Mouse (Mus musculus): ENCODE data around the gene Ppp6r2. TPM values are rescaled to one million over a fixed set of nuclear protein-coding genes. Genes with fewer than 3 reads are reported as not detected.

The Ppp6r2 gene
- polyA plus RNA-seq, 1 experiment from 2014 or later: 26.9 TPM

- H3K27me3 ChIP-seq (replicated peaks; ENCODE audit: control insufficient read depth, insufficient read depth, low read length): no peaks in the 10 kb centered on the region
- H3K9me3 ChIP-seq (ENCODE audit: control insufficient read depth, low read length): no peaks in the 10 kb centered on the region
- H3K36me3 ChIP-seq (ENCODE audit: control insufficient read depth, insufficient read depth, low read length): peaks cover 38% of the 10 kb centered on the region
- no peak overlapping the region for H3K4me2 ChIP-seq (ENCODE audit: low read length)
- ATAC-seq (replicated peaks; ENCODE audit: low FRiP score, low TSS enrichment, low read depth): no peak
- no peak overlapping the region for H3K9ac ChIP-seq (ENCODE audit: low read length)
- 79% methylated on average over 5 of the region's 5 CpGs for WGBS
- DNase-seq (ENCODE audit: low spot score): no peak
- no peaks in the 10 kb centered on the region for H3K4me1 ChIP-seq (replicated peaks; ENCODE audit: control insufficient read depth, insufficient read depth, low read length)
- H3K4me3 ChIP-seq (ENCODE audit: low read depth, low read length): no peak overlapping the region
- H3K27ac ChIP-seq (ENCODE audit: low read depth): no peak overlapping the region
These were observed 53.1 kb downstream of the Ppp6r2 start for GRCm38 (mm10) chr15:89264485-89264884.

DNA sequence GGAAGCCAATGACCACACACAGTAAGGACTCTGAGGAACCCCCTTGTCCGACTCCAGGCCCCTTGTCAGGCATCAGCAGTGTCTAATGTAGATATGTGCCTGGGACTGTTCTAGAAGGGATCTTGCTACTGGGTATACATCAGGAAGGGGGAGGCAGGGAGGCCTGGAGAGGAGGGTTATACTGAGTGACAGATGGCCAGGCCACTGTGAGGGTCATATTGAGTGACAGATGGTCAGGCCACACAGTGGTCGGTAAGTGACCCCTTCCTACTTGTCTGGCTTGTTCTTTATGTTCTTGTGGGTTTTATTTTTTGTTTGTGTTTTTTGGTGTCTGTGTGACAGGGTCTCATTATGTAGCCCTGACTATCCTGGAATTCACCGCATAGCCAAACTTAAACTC lies 64.1 kb downstream of the Ppp6r2 start:
- H3K4me1 ChIP-seq (replicated peaks; ENCODE audit: control insufficient read depth, insufficient read depth, low read length): no peaks in the 10 kb centered on the region
- H3K9ac ChIP-seq (ENCODE audit: low read length): no peak overlapping the region
- no peak for ATAC-seq (replicated peaks; ENCODE audit: low FRiP score, low TSS enrichment, low read depth)
- H3K27me3 ChIP-seq (replicated peaks; ENCODE audit: control insufficient read depth, insufficient read depth, low read length): no peaks in the 10 kb centered on the region
- WGBS: 79% methylated on average over 3 of the region's 3 CpGs
- H3K36me3 ChIP-seq (ENCODE audit: control insufficient read depth, insufficient read depth, low read length): peaks cover 70% of the 10 kb centered on the region
- no peak overlapping the region for H3K27ac ChIP-seq (ENCODE audit: low read depth)
- DNase-seq (ENCODE audit: low spot score): no peak
- H3K9me3 ChIP-seq (ENCODE audit: control insufficient read depth, low read length): no peaks in the 10 kb centered on the region
- no peak overlapping the region for H3K4me3 ChIP-seq (ENCODE audit: low read depth, low read length)
- no peak overlapping the region for H3K4me2 ChIP-seq (ENCODE audit: low read length)

GRCm38 (mm10) chr15:89277366-89277765 lies 66.0 kb downstream of the Ppp6r2 start:
- Histone ChIP-seq H3K36me3 (ENCODE audit: control insufficient read depth, insufficient read depth, low read length) (peaks cover 82% of the 10 kb centered on the region), H3K4me2 (ENCODE audit: low read length) (no peak overlapping the region), H3K9ac (ENCODE audit: low read length) (no peak overlapping the region), H3K27ac (ENCODE audit: low read depth) (no peak overlapping the region), H3K27me3 (replicated peaks; ENCODE audit: control insufficient read depth, insufficient read depth, low read length) (no peaks in the 10 kb centered on the region), H3K9me3 (ENCODE audit: control insufficient read depth, low read length) (no peaks in the 10 kb centered on the region), H3K4me1 (replicated peaks; ENCODE audit: control insufficient read depth, insufficient read depth, low read length) (no peaks in the 10 kb centered on the region), H3K4me3 (ENCODE audit: low read depth, low read length) (no peak overlapping the region)
- ATAC-seq (replicated peaks; ENCODE audit: low FRiP score, low TSS enrichment, low read depth) (no peak), DNase-seq (ENCODE audit: low spot score) (no peak)
- 91% methylated on average over 4 of the region's 4 CpGs for WGBS

DNA sequence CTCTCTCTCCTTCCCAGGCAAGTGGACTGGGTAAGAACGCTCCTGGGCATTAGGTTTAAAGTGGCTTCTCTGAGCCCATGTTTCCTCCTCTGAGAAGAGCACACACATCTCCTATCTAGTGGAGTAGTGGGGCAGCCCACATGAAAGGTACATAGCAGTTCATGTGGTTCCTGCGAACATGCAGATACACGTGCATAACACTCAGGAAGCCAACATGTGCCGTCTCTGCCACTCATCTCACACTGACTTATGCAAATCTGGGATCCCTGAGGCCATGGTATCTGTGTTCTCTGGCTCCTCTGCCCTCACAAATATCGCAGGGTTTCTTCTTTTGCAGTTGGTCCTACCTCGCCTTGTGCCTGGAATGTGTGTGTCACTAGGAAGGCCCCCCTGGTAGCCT lies 71.2 kb downstream of the Ppp6r2 start:
- Histone ChIP-seq H3K9me3 (ENCODE audit: control insufficient read depth, low read length) (no peaks in the 10 kb centered on the region), H3K4me1 (replicated peaks; ENCODE audit: control insufficient read depth, insufficient read depth, low read length) (no peaks in the 10 kb centered on the region), H3K9ac (ENCODE audit: low read length) (no peak overlapping the region), H3K36me3 (ENCODE audit: control insufficient read depth, insufficient read depth, low read length) (peaks cover 80% of the 10 kb centered on the region), H3K27ac (ENCODE audit: low read depth) (no peak overlapping the region), H3K27me3 (replicated peaks; ENCODE audit: control insufficient read depth, insufficient read depth, low read length) (no peaks in the 10 kb centered on the region), H3K4me3 (ENCODE audit: low read depth, low read length) (no peak overlapping the region), H3K4me2 (ENCODE audit: low read length) (no peak overlapping the region)
- ATAC-seq (replicated peaks; ENCODE audit: low FRiP score, low TSS enrichment, low read depth): no peak
- no peak for DNase-seq (ENCODE audit: low spot score)
- WGBS: 85% methylated on average over 6 of the region's 6 CpGs

DNA sequence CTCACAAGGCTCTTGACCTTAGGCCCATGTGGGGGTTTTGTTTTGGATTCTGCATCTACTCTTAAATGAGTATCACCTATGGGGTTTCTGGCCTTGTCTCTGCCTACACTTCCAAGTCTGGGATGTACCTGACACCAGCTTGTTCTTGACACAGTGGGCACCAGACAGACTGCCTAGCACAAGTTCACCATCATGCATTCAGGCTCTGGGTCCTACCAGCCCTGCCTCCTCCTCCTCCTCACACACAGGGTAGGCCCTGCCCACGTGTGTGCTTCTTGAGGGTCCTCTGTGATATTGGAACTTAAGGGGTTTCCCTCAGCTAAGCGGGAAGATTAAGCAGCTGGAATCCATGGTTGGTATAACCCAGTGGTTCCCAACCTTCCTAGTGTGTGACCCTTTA lies 72.7 kb downstream of the Ppp6r2 start:
- no peaks in the 10 kb centered on the region for H3K9me3 ChIP-seq (ENCODE audit: control insufficient read depth, low read length)
- H3K9ac ChIP-seq (ENCODE audit: low read length): no peak overlapping the region
- DNase-seq (ENCODE audit: low spot score): no peak
- 86% methylated on average over 2 of the region's 2 CpGs for whole genome bisulfite sequencing
- H3K27me3 ChIP-seq (replicated peaks; ENCODE audit: control insufficient read depth, insufficient read depth, low read length): no peaks in the 10 kb centered on the region
- H3K4me2 ChIP-seq (ENCODE audit: low read length): no peak overlapping the region
- H3K27ac ChIP-seq (ENCODE audit: low read depth): no peak overlapping the region
- H3K4me3 ChIP-seq (ENCODE audit: low read depth, low read length): no peak overlapping the region
- ATAC-seq (replicated peaks; ENCODE audit: low FRiP score, low TSS enrichment, low read depth): no peak
- no peaks in the 10 kb centered on the region for H3K4me1 ChIP-seq (replicated peaks; ENCODE audit: control insufficient read depth, insufficient read depth, low read length)
- peaks cover 80% of the 10 kb centered on the region for H3K36me3 ChIP-seq (ENCODE audit: control insufficient read depth, insufficient read depth, low read length)

GRCm38 (mm10) chr15:89285004-89285403 lies 73.7 kb downstream of the Ppp6r2 start:
- no peaks in the 10 kb centered on the region for H3K4me1 ChIP-seq (replicated peaks; ENCODE audit: control insufficient read depth, insufficient read depth, low read length)
- DNase-seq (ENCODE audit: low spot score) (no peak), ATAC-seq (replicated peaks; ENCODE audit: low FRiP score, low TSS enrichment, low read depth) (no peak)
- H3K27me3 ChIP-seq (replicated peaks; ENCODE audit: control insufficient read depth, insufficient read depth, low read length): no peaks in the 10 kb centered on the region
- H3K4me2 ChIP-seq (ENCODE audit: low read length): no peak overlapping the region
- H3K36me3 ChIP-seq (ENCODE audit: control insufficient read depth, insufficient read depth, low read length): peaks cover 80% of the 10 kb centered on the region
- H3K9ac ChIP-seq (ENCODE audit: low read length): no peak overlapping the region
- no peak overlapping the region for H3K27ac ChIP-seq (ENCODE audit: low read depth)
- H3K9me3 ChIP-seq (ENCODE audit: control insufficient read depth, low read length): no peaks in the 10 kb centered on the region
- no peak overlapping the region for H3K4me3 ChIP-seq (ENCODE audit: low read depth, low read length)

DNA sequence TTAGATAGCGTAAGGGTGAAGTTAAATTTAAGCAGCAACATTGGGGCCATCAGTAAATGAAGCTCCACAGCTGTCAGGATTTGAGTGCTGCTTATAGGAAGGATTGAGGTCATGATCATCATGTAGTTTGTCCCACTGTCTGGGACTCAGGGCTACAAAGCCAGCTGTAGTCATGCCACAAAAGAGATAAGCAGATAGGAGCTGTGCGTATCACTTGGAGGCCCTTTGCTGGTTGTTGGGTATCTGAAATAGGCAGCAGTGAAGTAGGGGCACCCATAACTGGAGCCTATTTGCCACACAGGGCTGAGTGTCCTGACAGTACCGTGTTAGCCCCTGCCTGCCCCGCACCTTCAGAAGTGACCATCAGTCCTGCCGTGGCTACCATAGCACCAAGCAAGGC lies 74.1 kb downstream of the Ppp6r2 start:
- WGBS: 95% methylated on average over 5 of the region's 5 CpGs

GRCm38 (mm10) chr15:89286114-89286513 lies 74.8 kb downstream of the Ppp6r2 start:
- no peaks in the 10 kb centered on the region for H3K4me1 ChIP-seq (replicated peaks; ENCODE audit: control insufficient read depth, insufficient read depth, low read length)
- no peak overlapping the region for H3K4me3 ChIP-seq (ENCODE audit: low read depth, low read length)
- no peaks in the 10 kb centered on the region for H3K27me3 ChIP-seq (replicated peaks; ENCODE audit: control insufficient read depth, insufficient read depth, low read length)
- WGBS: 84% methylated on average over 7 of the region's 7 CpGs
- no peak overlapping the region for H3K27ac ChIP-seq (ENCODE audit: low read depth)
- peaks cover 80% of the 10 kb centered on the region for H3K36me3 ChIP-seq (ENCODE audit: control insufficient read depth, insufficient read depth, low read length)
- H3K9me3 ChIP-seq (ENCODE audit: control insufficient read depth, low read length): no peaks in the 10 kb centered on the region
- no peak overlapping the region for H3K9ac ChIP-seq (ENCODE audit: low read length)
- DNase-seq (ENCODE audit: low spot score): no peak
- no peak overlapping the region for H3K4me2 ChIP-seq (ENCODE audit: low read length)
- no peak for ATAC-seq (replicated peaks; ENCODE audit: low FRiP score, low TSS enrichment, low read depth)

More for the DNA sequence above, 74.1 kb downstream of the Ppp6r2 start:
- ATAC-seq (replicated peaks; ENCODE audit: low FRiP score, low TSS enrichment, low read depth) (no peak), DNase-seq (ENCODE audit: low spot score) (no peak)
- Histone ChIP-seq H3K9ac (ENCODE audit: low read length) (no peak overlapping the region), H3K9me3 (ENCODE audit: control insufficient read depth, low read length) (no peaks in the 10 kb centered on the region), H3K4me2 (ENCODE audit: low read length) (no peak overlapping the region), H3K27ac (ENCODE audit: low read depth) (no peak overlapping the region), H3K27me3 (replicated peaks; ENCODE audit: control insufficient read depth, insufficient read depth, low read length) (no peaks in the 10 kb centered on the region), H3K4me1 (replicated peaks; ENCODE audit: control insufficient read depth, insufficient read depth, low read length) (no peaks in the 10 kb centered on the region), H3K4me3 (ENCODE audit: low read depth, low read length) (no peak overlapping the region), H3K36me3 (ENCODE audit: control insufficient read depth, insufficient read depth, low read length) (peaks cover 80% of the 10 kb centered on the region)

- 90% methylated on average over 5 of the region's 5 CpGs for WGBS
- Histone ChIP-seq H3K4me1 (replicated peaks; ENCODE audit: control insufficient read depth, insufficient read depth, low read length) (no peaks in the 10 kb centered on the region), H3K27me3 (replicated peaks; ENCODE audit: control insufficient read depth, insufficient read depth, low read length) (no peaks in the 10 kb centered on the region), H3K4me2 (ENCODE audit: low read length) (no peak overlapping the region), H3K27ac (ENCODE audit: low read depth) (no peak overlapping the region), H3K4me3 (ENCODE audit: low read depth, low read length) (no peak overlapping the region), H3K36me3 (ENCODE audit: control insufficient read depth, insufficient read depth, low read length) (peaks cover 80% of the 10 kb centered on the region), H3K9ac (ENCODE audit: low read length) (no peak overlapping the region), H3K9me3 (ENCODE audit: control insufficient read depth, low read length) (no peaks in the 10 kb centered on the region)
- no peak for ATAC-seq (replicated peaks; ENCODE audit: low FRiP score, low TSS enrichment, low read depth)
- DNase-seq (ENCODE audit: low spot score): no peak
These were observed 75.2 kb downstream of the Ppp6r2 start for GRCm38 (mm10) chr15:89286582-89286981.
